Mouse (Mus musculus) retina, postnatal 1 day (tissue): ENCODE results near the gene Stk11.
A peak's percentile ranks its signal among the peaks of the same experiment; 100 is the strongest.

Experiments
- DNase-seq: peaks from one replicate; pipeline ENCODE4 v3.0.0-alpha.2; 2012

The Stk11 gene

GRCm38 (mm10) chr10:80173358-80173757 lies 57.8 kb downstream of the Stk11 start:
- DNase-seq: no peak

- DNase-seq: no peak
These were observed 58.5 kb downstream of the Stk11 start for GRCm38 (mm10) chr10:80173955-80174640.

GRCm38 (mm10) chr10:80174705-80175104 lies 59.1 kb downstream of the Stk11 start:
- DNase-seq: peak; percentile 76

DNA sequence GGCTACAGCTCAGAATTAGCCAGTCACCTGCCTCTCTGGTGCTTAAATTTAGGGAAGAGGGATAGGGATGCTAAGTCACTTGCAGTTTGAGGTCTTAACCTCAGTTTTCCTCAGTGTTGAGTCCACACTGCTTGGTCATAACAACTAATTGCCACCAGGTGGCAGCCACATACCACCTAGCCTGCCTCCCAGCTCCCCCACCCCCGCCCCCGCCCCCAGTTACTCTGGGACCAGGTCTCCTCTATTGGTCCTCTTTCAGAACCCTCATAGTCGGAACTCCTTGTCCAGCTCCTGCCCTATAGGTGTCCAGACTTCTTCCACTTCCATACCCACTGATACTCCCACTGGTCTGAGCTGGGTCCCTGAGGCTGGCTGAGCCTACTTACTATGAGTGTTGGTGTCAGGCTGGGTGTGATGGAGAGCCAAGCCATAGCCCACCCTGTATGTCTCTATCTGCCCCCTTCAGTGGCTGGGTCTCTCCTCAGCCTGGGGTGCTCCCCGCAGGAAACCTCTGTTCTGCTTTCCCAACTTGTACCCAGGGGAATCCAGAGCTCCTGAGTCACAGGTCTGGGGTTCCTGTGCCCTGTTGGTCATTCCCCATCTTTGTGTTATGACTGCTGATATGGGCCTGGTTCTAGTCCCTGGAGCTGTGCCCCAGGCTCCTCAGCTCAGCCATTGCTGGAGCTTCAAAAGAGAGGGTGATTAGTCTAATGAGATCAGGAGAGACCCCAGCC lies 60.1 kb downstream of the Stk11 start:
- peak; percentile 79 for DNase-seq

DNA sequence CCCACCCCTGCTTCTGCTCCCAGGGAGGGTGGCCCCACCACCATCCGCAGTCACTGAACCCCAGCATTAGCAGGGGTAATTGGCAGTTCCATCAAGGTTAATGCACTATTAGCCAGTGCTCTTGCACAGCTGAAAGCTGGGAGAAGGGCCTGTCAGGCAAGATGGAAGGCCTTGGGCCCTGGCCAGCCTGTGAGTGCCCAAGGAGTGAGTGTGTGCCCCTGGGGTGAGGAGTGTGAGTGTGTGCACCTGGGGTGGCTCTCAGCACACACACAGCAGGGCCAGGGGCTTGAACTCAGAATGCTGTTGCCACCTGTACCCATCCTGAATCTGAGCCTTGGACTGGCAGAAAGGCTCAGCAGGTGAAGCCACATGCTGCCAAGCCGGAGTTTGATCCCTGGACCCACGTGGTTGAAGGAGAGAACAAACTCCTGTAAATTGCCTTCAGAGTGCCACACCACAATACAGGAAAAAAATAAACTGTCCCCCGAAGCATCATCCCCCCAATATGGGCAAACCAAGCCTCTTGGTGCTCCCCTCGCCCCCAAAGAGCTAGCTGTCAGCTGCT lies 60.7 kb downstream of the Stk11 start:
- DNase-seq: no peak

DNA sequence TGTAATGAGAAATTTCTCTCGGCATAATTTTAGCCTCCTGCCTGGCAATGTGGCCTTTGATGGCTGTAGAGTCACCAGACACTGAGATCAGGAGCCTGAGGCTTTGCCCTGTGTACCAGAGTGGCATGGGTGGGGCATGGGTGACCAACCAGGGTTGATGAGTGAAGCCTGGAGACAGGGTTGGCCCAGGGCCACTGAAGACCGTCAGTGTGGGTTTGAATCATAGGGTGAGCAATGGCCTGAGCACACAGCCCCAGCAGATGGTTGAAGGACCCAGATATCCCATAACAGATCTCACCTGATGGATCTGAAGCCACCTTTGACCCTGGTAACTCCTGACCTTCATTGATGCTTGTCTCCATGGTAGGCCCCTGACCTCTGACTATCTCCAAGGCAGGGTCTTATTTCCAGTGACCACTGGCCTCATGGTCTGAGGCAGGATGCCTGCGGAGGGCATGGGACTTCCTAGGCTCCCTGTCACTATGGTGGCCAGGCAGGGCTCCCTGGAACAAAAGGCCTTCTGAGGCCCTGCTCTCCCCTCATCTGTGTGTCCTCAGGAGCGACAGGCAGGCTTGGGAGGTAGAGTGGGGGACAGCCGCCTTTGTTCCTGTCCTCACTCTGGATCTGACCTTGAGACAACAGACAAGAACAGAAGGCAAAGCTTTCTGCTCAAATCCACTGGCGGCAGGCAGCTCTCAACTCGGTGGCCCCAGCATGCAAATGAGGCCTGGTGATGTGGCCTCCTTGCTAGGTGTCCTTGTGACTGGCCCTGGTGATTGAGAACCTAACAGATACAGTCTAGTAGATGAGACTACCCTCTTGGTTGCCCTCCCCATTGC lies 62.1 kb downstream of the Stk11 start:
- no peak for DNase-seq

DNA sequence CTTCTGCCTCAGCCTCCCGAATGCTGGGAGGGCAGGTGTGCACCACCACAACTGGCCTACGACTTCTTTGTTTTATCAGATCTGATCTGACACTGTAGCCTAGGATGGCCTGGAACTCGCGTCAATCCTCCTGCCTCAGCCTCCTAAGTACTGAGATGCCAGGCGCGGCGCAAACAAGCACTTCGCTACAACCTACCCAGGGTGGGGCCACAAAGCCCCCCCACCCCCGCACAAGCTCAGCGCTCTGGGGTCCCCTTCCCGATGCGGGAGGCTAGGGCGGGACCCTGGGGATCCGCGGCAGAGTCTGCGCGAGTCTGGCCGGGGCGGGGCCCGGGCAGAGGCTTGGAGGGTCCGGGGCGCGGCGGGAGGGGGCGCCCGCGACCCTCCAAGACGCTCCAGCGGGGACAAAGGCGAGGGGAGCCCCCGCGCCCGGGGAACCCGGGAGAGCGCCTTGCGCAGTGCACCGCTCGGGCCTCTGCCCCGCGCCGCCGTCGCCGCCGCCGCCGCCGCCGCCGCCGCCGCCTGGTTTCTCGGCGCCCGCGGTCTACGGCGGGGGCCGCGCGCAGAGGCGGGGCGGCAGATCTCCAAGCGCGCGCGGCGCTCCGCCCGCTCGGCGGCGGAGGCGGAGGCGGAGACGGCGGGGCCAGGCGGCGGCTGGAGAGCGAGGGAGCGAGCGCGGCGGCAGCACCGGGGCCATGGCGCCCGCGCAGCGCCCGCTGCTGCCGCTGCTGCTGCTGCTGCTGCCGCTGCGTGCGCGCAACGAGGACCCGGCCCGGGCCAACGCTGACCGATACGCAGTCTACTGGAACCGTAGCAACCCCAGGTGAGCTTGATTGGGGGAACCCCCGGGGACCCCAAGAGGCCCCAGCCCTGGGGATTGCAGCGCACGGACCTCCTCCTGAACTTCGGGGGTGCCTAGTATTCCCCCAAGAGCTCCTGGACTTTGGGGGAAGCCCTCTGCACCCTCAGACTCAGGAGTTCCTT lies 63.8 kb downstream of the Stk11 start, which contains the start of gene Efna2:
Gene Efna2, plus strand, starts transcription at position 415 of the 984 bp plus-strand sequence.
- DNase-seq: peak; percentile 80
